Mouse (Mus musculus): ENCODE data around the gene Acer1.

Gene Acer1

DNA sequence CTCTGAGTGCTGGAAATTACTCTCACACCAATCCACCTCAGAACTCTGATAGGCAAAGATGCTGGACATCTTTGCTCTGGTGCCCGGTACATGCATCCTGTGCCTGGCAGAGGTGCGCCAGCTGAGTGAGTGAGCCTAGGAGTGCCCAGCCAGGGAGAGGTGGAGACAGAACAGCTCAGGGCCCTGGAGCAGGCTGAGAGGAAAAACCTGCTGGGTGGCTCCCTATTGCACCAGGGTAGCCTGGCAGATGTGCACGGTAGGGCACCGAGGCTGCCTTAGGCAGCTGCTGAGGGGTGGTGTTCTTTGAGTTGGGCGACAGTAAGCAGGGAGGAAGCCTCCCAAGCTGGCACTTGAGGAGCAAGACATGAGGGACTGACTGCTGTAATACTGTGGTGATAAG is at the start of gene Acer1:
Gene Acer1, minus strand, starts transcription at position 114 of the 400 bp plus-strand sequence.
- DNase-seq (ENCODE audit: extremely low spot score, low read depth, low spot score), result no peak

DNA sequence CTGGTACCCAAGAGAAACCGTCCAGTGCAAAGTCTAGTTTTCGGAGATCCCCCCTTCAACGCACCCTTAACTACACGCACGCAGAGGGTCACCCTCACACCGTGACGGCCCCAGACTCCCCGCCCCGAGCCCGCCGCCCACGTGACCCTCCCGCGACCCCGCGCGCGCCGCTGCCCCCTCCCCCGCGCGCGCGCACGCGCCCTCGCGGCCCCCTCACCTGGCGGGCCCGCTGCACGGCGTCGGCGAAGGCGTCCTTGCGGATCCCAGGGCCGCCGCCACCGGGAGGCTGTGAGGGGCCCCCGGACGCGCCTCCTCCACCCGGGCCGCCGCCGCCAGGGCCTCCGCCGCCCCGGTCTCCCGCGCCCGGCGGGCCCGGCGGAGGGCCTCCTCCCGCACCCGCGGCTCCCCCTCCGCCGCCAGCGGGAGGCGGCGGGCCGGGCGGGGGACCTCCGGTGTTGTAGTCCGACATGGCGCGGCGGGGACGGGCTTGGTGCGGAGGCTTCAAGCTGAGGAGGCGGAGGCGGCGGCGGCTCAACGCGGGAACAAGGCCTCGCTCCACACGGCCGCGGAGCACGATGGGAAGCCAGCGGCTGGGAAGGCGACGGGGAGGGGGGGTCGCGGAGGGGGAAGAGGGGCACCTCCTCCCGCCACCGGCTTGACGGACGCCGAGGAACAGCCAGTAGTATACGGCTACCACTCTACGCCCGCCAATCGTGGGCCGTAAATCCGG is 49.2 kb upstream of the Acer1 start, which contains the start of gene Khsrp:
Gene Khsrp, minus strand, starts transcription at position 592 of the 730 bp plus-strand sequence.
- DNase-seq (ENCODE audit: extremely low spot score, low read depth, low spot score), result no peak

DNA sequence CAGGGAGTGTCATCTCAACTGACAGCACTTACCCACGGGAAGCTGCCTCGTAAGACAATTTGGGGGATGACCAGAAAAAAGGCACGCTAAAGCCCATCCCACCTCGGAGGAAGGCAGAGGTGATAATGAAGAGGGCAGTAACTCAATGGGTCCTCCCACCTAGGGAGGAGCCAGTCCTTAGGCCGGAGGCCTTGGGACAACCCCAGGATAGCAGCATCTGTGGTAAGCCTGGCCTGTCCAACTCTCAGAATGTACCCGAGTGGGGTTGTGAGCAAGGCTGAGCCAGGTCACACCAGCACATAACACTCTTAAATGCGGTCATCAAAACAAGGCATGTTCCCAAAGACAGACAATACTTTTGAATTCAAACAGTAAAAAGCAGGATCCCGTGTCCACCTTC is 47.8 kb upstream of the Acer1 start:
- DNase-seq (ENCODE audit: extremely low spot score, low read depth, low spot score), result no peak

DNA sequence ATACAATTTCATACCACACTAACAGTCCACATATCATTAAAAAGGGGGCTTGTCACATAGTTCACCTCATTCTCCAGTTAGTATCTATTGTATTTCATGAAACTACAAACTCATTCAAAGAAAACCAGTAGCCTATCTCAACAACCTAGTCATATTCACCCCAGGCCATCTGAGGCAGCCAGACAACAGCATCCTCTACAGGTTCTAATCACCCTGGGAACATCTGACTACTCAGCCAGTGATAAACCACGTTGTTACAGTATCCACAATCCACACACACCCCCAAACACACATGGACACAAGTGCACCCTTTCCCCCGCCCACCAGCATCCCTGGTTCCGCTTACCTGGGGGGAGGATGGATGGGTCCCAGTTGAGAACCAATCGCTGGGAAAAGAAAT is 45.5 kb upstream of the Acer1 start:
- DNase-seq (ENCODE audit: extremely low spot score, low read depth, low spot score), result no peak

DNA sequence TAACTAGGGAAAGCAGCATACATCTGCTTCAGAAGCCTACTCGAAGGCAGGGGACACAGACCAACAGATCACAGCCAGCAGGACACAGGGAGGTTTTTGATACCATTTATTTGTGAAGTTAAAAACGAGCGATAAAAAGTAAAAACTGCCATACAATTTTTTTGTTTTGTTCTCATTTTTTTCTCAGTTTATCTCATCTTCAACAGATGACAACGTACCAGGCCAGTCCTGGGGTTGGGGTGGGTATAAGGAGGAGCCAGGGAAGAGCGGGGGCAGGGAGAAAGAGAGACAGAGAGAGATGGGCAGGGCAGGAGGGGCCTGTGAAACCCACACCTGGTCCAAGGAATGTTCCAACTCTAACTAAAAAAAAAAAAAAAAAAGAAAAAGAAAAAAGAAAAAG is 39.0 kb upstream of the Acer1 start:
- no peak for DNase-seq (ENCODE audit: extremely low spot score, low read depth, low spot score)

DNA sequence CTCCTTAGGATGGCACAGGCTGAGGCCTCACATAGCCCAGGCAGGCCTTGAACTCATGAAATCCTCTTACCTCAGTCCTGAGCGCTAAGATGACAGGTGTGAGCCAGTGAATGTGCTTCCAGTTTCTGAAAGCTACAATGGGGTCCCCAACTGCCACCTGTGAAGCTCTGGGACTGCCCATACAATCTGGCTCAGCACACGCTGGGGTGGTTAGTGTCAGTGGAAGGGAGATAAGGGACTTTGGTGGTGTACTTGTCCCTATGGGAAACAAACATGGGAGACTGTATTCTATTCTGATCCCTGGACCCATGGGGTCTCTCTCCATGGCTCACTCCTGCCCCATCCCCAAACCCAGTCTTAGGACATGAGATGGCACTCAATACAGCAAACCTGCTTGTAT is 37.8 kb upstream of the Acer1 start:
- no peak for DNase-seq (ENCODE audit: extremely low spot score, low read depth, low spot score)

DNA sequence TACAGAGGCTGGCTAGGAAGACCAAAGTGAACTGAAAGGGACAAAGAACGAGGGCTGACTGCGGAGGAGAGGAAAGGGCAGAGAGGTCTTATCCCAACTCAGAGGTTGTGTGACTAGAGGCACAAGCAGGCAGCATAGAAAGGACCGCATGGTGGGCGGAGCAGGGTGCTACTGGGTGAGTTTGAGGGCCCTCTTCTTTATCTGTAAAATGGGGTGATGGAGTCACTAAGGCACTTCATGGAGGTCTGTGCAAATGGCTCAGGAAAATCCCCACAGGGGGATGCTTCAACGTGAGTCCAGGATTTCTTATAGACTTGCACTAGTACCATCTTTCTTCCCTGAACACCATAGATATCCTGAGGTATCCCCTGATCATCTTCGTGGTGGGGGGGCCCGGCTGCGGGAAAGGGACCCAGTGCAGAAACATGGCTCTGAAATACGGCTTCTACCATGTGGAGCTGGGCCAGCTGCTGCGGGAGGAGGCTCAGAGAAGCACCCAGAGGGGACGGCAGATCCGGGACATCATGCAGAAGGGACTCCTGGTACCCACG is 30.4 kb upstream of the Acer1 start:
- DNase-seq (ENCODE audit: extremely low spot score, low read depth, low spot score), result no peak

DNA sequence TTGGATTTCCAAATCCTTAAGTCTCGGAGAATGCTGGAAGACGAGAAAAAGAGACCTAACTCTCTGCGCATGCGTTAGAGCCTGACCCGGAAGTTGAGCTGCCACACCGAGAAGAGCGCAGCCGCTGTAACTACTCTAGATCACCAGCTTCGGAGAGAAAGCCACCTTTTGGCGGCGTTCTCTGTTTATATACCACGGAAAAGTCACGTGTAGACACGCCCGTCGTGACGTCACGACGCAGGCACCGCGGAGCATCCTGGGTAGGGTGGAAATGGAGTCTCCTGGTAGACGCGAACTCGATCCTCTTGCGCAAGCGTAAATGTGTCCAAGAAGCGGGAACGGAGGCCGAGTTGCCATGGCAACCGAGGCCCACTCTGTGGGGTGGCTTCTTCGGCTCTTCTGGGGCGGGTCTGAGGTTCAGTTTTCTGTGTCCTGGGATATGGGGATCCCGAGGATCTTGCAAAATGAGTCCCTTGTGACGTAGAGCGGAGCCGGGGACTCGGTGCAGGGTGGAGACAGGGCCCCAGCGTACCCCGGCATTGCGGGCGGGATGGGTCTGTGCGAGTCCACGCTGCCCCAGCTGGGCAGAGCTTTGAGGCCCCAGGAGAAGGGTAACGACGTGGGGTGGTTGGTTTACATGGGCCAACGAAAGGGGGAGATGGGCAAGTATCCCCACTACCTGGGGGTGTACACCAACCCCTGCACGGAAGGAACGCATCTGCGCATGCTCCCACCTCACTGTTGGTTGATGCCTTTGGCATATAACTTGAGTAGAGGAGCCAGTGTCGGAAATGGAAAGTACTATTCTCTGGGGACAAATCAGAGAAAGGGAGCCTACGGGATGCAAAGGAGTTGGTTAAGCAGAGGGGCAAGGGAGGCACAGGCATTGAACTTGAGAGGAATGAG is 29.6 kb upstream of the Acer1 start, which contains the start of the genes Gtf2f1 and Gm17949:
Gene Gtf2f1, minus strand, starts transcription at position 53 of the 906 bp plus-strand sequence.
Gene Gm17949, plus strand, starts transcription at position 234 of the 906 bp plus-strand sequence.
- DNase-seq (ENCODE audit: extremely low spot score, low read depth, low spot score), result peak; percentile 99

DNA sequence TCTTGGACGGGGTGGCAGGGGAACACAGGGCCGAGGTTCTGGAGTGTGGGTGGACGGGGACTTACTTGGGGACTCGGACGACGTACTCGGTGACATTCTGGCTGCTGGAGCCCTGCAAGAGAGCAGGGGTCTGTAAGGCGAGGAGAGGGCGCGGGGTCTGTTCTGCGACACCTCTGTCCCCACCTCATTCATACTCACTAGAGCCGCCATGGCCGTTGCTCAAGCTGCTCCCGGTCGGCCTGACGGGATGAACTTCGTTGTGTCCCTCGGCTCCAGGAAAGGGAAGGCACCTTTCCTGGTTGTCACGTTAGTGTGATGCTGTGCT is 28.9 kb upstream of the Acer1 start:
- DNase-seq (ENCODE audit: extremely low spot score, low read depth, low spot score), result no peak

DNA sequence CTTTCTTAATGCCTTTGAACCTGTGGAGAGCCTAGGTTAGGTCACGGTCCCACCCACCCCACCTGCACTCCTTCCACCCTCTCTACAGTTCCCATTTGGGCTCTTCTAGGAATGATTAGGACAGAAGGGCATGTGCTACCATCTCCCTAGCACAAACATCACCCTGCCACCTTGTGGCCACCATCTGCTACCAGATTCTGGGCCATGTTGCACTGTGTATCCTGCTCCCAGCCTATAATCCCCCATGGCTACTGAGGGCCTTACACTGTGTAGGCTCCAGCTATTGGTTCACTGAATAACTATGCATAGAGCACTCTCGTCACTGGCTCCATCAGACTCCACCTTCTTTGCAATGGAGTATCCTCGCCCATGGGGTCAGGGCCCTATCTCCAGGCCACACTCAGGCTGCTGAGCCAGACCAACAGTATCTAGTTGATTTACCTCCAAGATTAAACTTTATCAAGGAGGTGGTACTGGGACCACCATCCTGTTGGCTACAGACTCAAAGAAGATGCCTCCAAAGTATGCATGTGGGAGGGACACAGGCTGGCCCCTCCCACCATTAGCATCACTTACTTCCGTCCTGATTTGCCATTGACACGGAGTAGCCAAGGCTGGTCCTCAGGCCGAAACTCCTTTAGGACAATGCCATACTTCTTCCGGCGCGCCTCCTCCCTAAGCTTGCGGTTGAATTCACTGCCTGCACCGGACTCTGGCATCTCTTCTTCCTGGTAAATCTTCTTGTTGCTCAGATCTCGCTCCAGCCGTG is 25.4 kb upstream of the Acer1 start:
- DNase-seq (ENCODE audit: extremely low spot score, low read depth, low spot score), result no peak

DNA sequence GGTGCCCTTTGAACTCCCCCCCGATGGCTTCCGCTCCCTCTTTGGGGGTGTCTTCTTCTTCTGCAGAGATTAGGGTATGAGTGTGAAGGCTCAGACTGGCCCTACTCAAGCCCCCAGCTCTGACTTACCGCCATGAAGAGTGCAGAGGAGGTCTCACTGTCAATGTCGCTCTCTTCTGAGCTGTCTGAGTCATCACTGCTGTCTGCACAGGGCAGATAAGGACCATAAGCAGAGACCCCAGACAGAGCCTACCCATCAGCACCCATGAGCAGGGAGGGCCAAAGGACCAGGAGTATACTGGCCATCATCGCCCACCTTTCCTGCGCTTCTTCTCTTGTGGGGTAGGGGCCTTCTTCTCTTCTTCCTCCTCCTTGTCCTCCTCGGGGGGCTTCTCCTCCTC is 22.1 kb upstream of the Acer1 start:
- no peak for DNase-seq (ENCODE audit: extremely low spot score, low read depth, low spot score)

DNA sequence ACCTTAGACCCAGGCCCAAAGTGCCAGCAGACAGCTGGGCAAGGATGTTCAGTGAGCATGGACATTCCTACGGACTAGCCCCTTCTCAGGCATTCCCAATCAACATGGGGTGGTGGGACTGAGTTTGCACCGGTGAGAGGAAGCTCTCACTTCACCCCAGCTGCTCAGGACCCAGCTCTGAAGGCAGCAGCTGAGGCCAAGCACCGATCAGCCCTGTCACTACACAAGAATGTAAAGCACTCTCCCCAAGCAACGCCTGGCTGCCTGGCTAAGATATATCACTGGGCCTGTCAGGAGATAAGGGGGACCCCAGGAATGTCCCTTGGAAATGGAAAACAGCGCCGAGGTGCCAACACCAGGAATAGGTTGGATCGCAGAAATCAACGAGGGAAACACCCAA is 19.3 kb upstream of the Acer1 start:
- DNase-seq (ENCODE audit: extremely low spot score, low read depth, low spot score), result no peak

DNA sequence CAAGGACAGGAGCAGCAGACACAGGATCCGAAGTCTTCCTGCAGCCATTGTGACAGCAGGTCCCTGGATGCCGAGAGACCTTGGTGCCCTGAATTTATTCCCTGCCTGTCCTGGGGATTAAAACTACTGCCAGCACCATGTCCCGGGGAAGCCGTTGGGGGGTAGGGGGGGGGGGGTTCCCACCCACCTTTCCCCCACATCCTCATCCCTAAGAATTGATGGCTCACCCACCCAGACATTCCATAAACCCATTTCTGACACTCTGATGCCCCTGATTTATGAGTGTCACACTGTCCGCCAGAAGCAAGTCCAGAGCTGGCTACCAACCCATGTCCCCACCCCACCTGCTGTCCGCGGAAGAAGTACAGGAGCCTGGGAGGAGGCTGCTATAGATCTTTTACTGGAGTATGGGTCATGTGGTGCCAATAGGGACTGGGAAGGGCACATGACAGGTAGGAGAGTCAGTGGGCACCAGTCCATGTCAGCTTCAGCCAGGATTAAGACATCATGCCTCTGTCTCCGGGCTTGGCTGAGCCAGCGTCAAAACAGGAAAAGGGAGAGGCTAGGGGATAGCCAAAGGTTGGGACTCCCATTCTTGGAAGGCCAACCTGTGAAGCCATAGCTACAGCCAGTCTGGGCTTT is 18.2 kb upstream of the Acer1 start, which contains the start of gene Pspn:
Gene Pspn, minus strand, starts transcription at position 51 of the 642 bp plus-strand sequence.
- DNase-seq (ENCODE audit: extremely low spot score, low read depth, low spot score), result no peak

DNA sequence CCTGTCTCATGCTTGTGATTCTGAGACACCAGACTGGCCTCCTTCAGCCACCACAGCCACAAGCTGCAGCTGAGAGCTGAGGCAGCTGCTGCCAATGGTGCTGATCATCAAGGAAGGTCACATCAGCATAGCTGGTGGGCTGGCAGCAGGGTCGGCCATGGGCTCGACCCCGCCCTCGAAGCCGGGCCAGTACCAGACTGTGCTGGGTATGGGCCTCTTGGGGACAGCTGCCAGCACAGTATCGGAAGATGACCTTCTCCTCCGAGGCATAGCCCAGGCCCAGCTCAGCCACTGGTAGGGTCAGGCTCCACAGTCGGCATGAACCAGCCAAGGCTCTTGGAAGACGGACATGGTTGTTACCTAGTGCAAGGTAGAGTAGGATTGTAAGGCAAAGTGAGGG is 17.5 kb upstream of the Acer1 start:
- no peak for DNase-seq (ENCODE audit: extremely low spot score, low read depth, low spot score)

DNA sequence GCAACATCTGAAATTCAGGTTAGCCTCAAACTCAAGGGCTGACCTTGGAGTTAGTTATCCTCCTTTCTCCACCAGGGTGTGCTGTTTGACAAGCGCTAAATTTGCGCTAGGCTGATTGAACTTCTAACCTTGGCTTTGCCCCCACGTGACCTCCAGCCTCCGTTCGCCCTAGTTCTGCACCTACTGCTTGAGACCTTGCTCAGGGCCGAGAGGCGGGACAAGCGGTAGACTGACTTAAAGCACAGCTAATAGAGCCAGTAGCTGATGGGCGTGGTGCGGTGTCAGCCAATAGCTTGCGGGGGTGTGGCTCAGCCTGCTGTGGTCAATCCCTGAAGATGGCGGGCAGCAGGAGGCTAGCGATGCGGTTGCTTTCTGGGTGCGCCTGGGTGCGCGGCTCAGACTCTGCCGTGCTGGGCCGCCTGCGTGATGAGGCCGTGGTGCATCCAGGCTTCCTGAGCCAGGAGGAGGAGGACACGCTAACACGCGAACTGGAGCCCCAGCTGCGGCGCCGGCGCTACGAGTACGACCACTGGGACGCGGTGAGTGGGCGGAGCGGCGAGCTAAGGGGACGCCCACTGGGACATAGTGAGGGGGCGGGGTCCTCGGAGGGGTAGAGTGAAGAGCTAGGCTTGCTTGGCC is 15.2 kb upstream of the Acer1 start, which contains the start of gene Alkbh7:
Gene Alkbh7, plus strand, starts transcription at position 311 of the 639 bp plus-strand sequence.
- peak; percentile 95 for DNase-seq (ENCODE audit: extremely low spot score, low read depth, low spot score)

DNA sequence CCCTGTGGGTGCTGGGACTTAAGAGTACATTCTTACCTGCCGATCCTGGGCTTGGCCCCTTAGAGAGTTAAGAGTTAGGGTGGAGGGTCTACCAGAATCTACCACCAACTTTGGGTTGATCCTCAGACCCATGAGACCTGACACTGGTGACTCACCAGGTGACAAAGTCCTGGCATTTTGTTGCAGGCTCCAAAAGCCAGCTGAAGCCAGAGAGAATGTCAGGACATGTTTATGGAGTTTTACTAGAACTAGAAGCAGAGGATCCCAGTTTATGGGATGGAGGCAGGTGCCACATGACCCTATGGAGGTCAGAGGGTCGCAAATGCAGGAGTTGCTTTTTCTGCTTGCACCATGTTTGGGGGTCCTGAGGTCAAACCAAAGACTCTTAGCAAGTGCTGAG is 14.6 kb upstream of the Acer1 start:
- DNase-seq (ENCODE audit: extremely low spot score, low read depth, low spot score), result no peak

DNA sequence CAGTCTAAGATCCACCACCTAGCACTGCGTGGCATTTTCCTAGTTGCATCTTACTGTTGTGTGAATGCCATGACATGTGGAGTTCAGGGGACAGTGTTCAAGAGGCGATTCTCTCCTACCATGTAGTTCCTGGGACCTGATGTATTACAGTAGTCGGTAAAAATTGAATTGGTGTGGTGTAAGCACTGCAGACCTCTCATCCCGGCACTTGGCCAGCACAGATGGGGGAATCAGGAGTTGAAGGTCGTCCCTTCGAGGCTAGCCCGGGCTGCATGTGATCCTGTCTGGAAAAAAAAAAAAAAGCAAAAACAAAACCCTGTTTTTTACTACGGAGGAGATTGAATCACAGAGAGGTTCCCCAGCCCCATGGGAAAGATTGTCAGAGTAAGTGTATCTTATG is 13.1 kb upstream of the Acer1 start:
- DNase-seq (ENCODE audit: extremely low spot score, low read depth, low spot score), result no peak

DNA sequence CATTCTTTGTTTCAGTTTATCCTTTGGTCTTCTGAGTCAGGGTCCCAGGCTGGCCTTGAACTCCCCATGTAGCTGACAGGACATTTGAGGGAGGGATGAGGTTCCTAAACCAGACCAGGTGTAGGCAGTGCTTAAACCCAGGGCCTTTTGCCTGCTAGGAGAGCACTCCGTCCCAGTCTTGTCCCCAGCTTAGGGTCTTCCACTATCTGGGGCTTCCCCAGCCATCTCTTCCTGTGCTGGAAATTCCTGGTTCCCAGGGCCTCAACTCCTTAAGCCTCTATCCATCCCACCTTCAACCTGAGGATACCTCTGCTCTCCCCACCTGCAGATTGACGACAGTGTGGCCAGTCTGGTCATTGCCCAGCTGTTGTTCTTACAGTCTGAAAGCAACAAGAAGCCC is 9.0 kb upstream of the Acer1 start:
- no peak for DNase-seq (ENCODE audit: extremely low spot score, low read depth, low spot score)

DNA sequence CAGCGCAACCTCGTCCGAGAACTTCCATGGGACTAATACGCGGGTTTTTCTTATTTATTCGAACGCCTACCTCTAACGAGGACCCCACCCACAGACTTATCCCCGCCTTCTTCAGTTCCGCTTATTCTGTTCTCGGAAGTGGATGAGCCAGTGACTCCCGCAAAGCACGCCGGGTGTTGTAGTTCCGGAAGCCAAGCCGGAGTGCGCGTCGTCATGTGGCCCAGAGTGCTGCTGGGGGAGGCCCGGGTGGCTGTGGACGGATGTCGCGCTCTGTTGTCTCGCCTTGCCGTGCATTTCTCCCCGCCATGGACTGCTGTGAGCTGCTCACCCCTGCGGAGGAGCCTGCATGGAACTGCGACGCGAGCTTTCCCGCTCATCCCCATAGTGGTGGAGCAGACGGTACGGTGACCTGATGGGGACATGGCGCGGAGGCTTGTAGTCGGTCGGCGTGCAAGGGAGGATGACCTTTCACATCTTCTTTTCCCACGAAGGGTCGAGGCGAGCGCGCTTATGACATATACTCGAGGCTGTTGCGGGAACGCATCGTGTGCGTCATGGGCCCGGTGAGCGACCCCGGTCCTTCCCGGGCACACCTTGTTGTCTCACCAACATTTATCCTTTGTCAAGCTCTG is 8.3 kb upstream of the Acer1 start, which contains the start of gene Clpp:
Gene Clpp, plus strand, starts transcription at position 191 of the 632 bp plus-strand sequence.
- peak; percentile 87 for DNase-seq (ENCODE audit: extremely low spot score, low read depth, low spot score)
